Mouse (Mus musculus) CH12.LX (cell line): ENCODE measurements at regions not wholly inside any gene's neighbourhood (a gene's known extent, or its start where the extent isn't known, plus 50 kb on each side); places are given as distances from the start of the nearest gene placed in this dataset.

ENCODE experiments used
- DNase-seq: peaks from one replicate; pipeline ENCODE4 v3.0.0-alpha.2; 2013; ENCODE audit errors: extremely low read depth
- H3K27ac ChIP-seq: 2 replicates; pipeline ENCODE4 v1.5.1; 2012; ENCODE audit warnings: low read depth, mild to moderate bottlenecking, control low read depth, moderate library complexity; ENCODE audit not compliant: insufficient read depth
- H3K27me3 ChIP-seq: replicated peaks from 2 replicates; pipeline ENCODE3; 2012; ENCODE audit warnings: inconsistent platforms
- H3K36me3 ChIP-seq, 2 experiments: replicated peaks in 1 of 2; 2 replicates each; pipeline versions ENCODE3 to v1.6.1; 2012; ENCODE audit warnings: inconsistent platforms in 1 of 2, low read length in 1 of 2, mild to moderate bottlenecking in 1 of 2, mixed read lengths in 1 of 2, moderate library complexity in 1 of 2; ENCODE audit not compliant: control insufficient read depth in 1 of 2, insufficient read depth in 1 of 2
- H3K4me1 ChIP-seq, 2 experiments: 2 replicates each; pipeline ENCODE4 v1.6.1; 2012; ENCODE audit warnings: inconsistent platforms in 1 of 2, moderate library complexity in 1 of 2; ENCODE audit not compliant: insufficient read depth in 2 of 2, control insufficient read depth in 1 of 2
- H3K4me2 ChIP-seq: 2 replicates; pipeline ENCODE4 v1.6.1; 2012; ENCODE audit warnings: low read depth, mild to moderate bottlenecking, control low read depth; ENCODE audit not compliant: poor library complexity, insufficient read depth, severe bottlenecking
- H3K4me3 ChIP-seq, 3 experiments: fragments of 150-350 bp in 1 of 3; sonication (generic) in 1 of 3; replicated peaks in 1 of 3; 2 replicates each; pipeline versions ENCODE3 to v1.5.1; 2011 to 2012; ENCODE audit warnings: low read depth in 2 of 3, low read length in 2 of 3, mild to moderate bottlenecking in 2 of 3, moderate library complexity in 2 of 3, control low read depth in 1 of 3, improper control_type of control experiment in 1 of 3, inconsistent platforms in 1 of 3, mixed read lengths in 1 of 3; ENCODE audit not compliant: poor library complexity in 1 of 3
- H3K79me2 ChIP-seq: replicated peaks from 2 replicates; pipeline ENCODE4 v1.6.1; 2012; ENCODE audit warnings: mild to moderate bottlenecking, moderate library complexity; ENCODE audit not compliant: control insufficient read depth, poor library complexity, insufficient read depth, severe bottlenecking; ENCODE audit errors: extremely low read depth
- H3K9ac ChIP-seq: 2 replicates; pipeline ENCODE4 v1.6.1; 2012; ENCODE audit warnings: low read depth, mild to moderate bottlenecking, control low read depth, moderate library complexity; ENCODE audit not compliant: insufficient read depth
- H3K9me3 ChIP-seq: replicated peaks from 2 replicates; pipeline ENCODE3; 2012; ENCODE audit warnings: low read length, inconsistent platforms, mixed read lengths
- BHLHE40 ChIP-seq: IDR thresholded peaks from 2 replicates; pipeline ENCODE4 v1.6.1; 2011; ENCODE audit warnings: mild to moderate bottlenecking, low read depth, low read length, improper control_type of control experiment
- CHD1 ChIP-seq: IDR thresholded peaks from 2 replicates; pipeline ENCODE4 v1.6.1; 2012; ENCODE audit warnings: low read depth, low read length, improper control_type of control experiment, inconsistent platforms
- CHD2 ChIP-seq: IDR thresholded peaks from 2 replicates; pipeline ENCODE4 v1.6.1; 2011; ENCODE audit warnings: low read length, improper control_type of control experiment
- E2F4 ChIP-seq: IDR thresholded peaks from 2 replicates; pipeline ENCODE4 v1.6.1; 2011; ENCODE audit warnings: low read depth, low read length, improper control_type of control experiment; ENCODE audit not compliant: insufficient replicate concordance
- ELF1 ChIP-seq: IDR thresholded peaks from 2 replicates; pipeline ENCODE4 v1.6.1; 2014; ENCODE audit warnings: low read depth, mild to moderate bottlenecking, inconsistent platforms, low read length, improper control_type of control experiment
- ETS1 ChIP-seq: conservative IDR thresholded peaks from 2 replicates; pipeline ENCODE4 v1.6.1; 2012; ENCODE audit warnings: low read depth, mild to moderate bottlenecking, inconsistent platforms, low read length, improper control_type of control experiment, moderate library complexity
- GABPA ChIP-seq: IDR thresholded peaks from 2 replicates; pipeline ENCODE4 v1.6.1; 2012; ENCODE audit warnings: low read depth, low read length, improper control_type of control experiment, inconsistent platforms; ENCODE audit not compliant: insufficient replicate concordance
- HCFC1 ChIP-seq: IDR thresholded peaks from 2 replicates; pipeline ENCODE4 v1.6.1; 2012; ENCODE audit warnings: low read depth, mild to moderate bottlenecking, inconsistent platforms, low read length, improper control_type of control experiment
- JUN ChIP-seq: IDR thresholded peaks from 2 replicates; pipeline ENCODE4 v1.6.1; 2011; ENCODE audit warnings: low read depth, mild to moderate bottlenecking, low read length, improper control_type of control experiment, moderate library complexity; ENCODE audit not compliant: insufficient read depth
- JUND ChIP-seq: conservative IDR thresholded peaks from 2 replicates; pipeline ENCODE4 v1.6.1; 2011; ENCODE audit warnings: low read depth, low read length, improper control_type of control experiment
- MAFK ChIP-seq: IDR thresholded peaks from 2 replicates; pipeline ENCODE4 v1.6.1; 2011; ENCODE audit warnings: low read length, improper control_type of control experiment; ENCODE audit not compliant: insufficient replicate concordance
- MXI1 ChIP-seq: IDR thresholded peaks from 2 replicates; pipeline ENCODE4 v1.6.1; 2011; ENCODE audit warnings: mild to moderate bottlenecking, low read depth, low read length, improper control_type of control experiment
- NELFE ChIP-seq: IDR thresholded peaks from 2 replicates; pipeline ENCODE4 v1.6.1; 2011; ENCODE audit warnings: low read depth, low read length, improper control_type of control experiment
- NRF1 ChIP-seq: IDR thresholded peaks from 2 replicates; pipeline ENCODE4 v1.6.1; 2014; ENCODE audit warnings: low read depth, mild to moderate bottlenecking, inconsistent platforms, low read length, improper control_type of control experiment, moderate library complexity
- PAX5 ChIP-seq: IDR thresholded peaks from 2 replicates; pipeline ENCODE4 v1.6.1; 2012; ENCODE audit warnings: low read length, inconsistent platforms, mixed read lengths
- POLR2A ChIP-seq: IDR thresholded peaks from 2 replicates; pipeline ENCODE4 v1.6.1; 2011; ENCODE audit warnings: low read depth, mild to moderate bottlenecking, improper control_type of control experiment, low read length
- POLR2AphosphoS2 ChIP-seq: IDR thresholded peaks from 2 replicates; pipeline ENCODE4 v1.6.1; 2011; ENCODE audit warnings: low read depth, low read length, improper control_type of control experiment
- TBP ChIP-seq: conservative IDR thresholded peaks from 2 replicates; pipeline ENCODE4 v1.6.1; 2011; ENCODE audit warnings: low read depth, low read length, improper control_type of control experiment
- UBTF ChIP-seq: IDR thresholded peaks from 2 replicates; pipeline ENCODE4 v1.6.1; 2012; ENCODE audit warnings: low read depth, mild to moderate bottlenecking, inconsistent platforms, low read length, improper control_type of control experiment, moderate library complexity
- USF2 ChIP-seq: conservative IDR thresholded peaks from 2 replicates; pipeline ENCODE4 v1.6.1; 2011; ENCODE audit warnings: low read depth, low read length, improper control_type of control experiment
- ZKSCAN1 ChIP-seq: IDR thresholded peaks from 2 replicates; pipeline ENCODE4 v1.6.1; 2012; ENCODE audit warnings: low read depth, inconsistent platforms, low read length, improper control_type of control experiment, borderline replicate concordance
- ZMIZ1 ChIP-seq: IDR thresholded peaks from 2 replicates; pipeline ENCODE4 v1.6.1; 2012; ENCODE audit warnings: low read depth, mild to moderate bottlenecking, inconsistent platforms, low read length, improper control_type of control experiment
- ZNF384 ChIP-seq: IDR thresholded peaks from 2 replicates; pipeline ENCODE4 v1.6.1; 2012; ENCODE audit warnings: low read depth, low read length, improper control_type of control experiment, inconsistent platforms
- dilution Hi-C: fragments of 300-500 bp; cut with MboI; formaldehyde crosslinking; loops from 2 replicates; pipeline ENCODE4 v1.14.3; 2020; ENCODE audit warnings: low sequenced_read_pairs; ENCODE audit not compliant: extremely low pct_unique_long_range_greater_than_20kb, extremely low pct_ligation_motif_present
- in situ Hi-C: fragments of 300-500 bp; cut with MboI; formaldehyde crosslinking; loops from 3 replicates; pipeline ENCODE4 v1.14.3; 2019; ENCODE audit warnings: low sequenced_read_pairs, low pct_ligation_motif_present, low pct_unique_long_range_greater_than_20kb, mixed read lengths

DNA sequence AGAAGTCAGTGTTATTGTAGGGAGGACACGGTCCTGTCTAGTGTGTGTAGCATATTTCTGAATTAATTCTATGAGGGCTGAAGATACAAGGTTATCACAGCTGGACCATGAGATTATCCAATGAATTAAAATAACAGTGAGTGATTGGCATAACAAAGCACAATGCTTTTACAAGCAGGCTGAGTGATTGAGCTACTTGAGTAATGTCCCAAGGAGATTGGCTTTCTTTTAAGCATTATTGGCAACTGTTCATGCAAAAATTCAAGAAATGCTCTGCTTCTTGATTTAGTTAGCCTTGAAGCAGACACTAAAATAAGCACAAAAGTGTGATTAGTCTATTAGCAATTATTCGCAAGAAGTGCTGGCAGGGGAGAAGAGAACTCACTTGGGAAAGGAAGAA lies 219.4 kb upstream of the Etaa1 start:
- no peaks in the 10 kb centered on the region for H3K9me3 ChIP-seq
- H3K27me3 ChIP-seq, result no peaks in the 10 kb centered on the region
- no peak overlapping the region for H3K4me2 ChIP-seq
- TF ChIP-seq MXI1 (no peak), PAX5 (no peak), CHD2 (no peak), NELFE (no peak), TBP (no peak), JUND (no peak), MAFK (no peak), NRF1 (no peak), ETS1 (no peak), JUN (no peak), POLR2AphosphoS2 (no peak), USF2 (no peak), ZNF384 (no peak), POLR2A (no peak), ELF1 (no peak), UBTF (no peak), HCFC1 (no peak)
- no peak for DNase-seq
- no peak overlapping the region for H3K9ac ChIP-seq
- H3K27ac ChIP-seq, result no peak overlapping the region
- H3K4me3 ChIP-seq, result no peak overlapping the region
- no peaks in the 10 kb centered on the region for H3K79me2 ChIP-seq
- dilution Hi-C loops (no loop called here), in situ Hi-C loops (no loop called here)
- H3K36me3 ChIP-seq, result no peaks in the 10 kb centered on the region
- no peaks in the 10 kb centered on the region for H3K4me1 ChIP-seq

DNA sequence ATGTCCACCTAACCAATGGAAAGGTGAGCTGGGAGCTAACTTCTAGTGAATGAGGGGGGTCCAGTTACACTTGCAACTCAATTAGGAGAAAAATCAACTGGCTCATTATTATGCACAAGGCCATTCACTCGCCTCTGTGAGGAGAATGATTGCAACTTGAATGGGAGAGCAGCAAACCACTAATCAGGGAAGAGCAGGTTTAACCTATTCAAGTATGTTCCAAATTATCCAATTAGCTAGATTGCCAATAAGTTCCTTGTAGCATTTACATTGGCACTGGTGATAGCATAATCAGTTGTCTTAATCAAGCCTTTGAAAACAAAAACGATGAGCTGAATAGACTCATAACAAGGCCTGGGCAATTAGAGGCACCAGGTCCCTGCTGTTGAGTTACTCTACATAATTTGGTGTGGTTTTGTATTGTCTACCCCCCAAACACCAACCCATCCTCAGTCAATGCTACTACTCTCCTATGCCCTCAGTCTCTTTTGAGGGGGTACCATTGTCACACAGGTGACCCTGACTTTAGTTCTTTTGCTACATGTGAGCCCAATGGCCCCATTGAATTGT lies 217.6 kb upstream of the Etaa1 start:
- Histone ChIP-seq H3K27ac (no peak overlapping the region), H3K4me2 (no peak overlapping the region), H3K27me3 (no peaks in the 10 kb centered on the region), H3K9me3 (no peaks in the 10 kb centered on the region), H3K79me2 (no peaks in the 10 kb centered on the region), H3K4me3 (no peak overlapping the region), H3K9ac (no peak overlapping the region), H3K36me3 (no peaks in the 10 kb centered on the region), H3K4me1 (no peaks in the 10 kb centered on the region)
- dilution Hi-C loops, result no loop called here
- TF ChIP-seq E2F4 (no peak), POLR2AphosphoS2 (no peak), TBP (no peak), GABPA (no peak), CHD1 (no peak), ZKSCAN1 (no peak), MXI1 (no peak), BHLHE40 (no peak), ZNF384 (no peak), USF2 (no peak), ZMIZ1 (no peak), JUND (no peak)
- in situ Hi-C loops, result no loop called here
- no peak for DNase-seq
